Mouse (Mus musculus) left cerebral cortex, postnatal 36 days (tissue): Measurements from ENCODE around the gene Fga. TPM values are rescaled to one million over a fixed set of nuclear protein-coding genes. Genes with fewer than 3 reads are reported as not detected.

Experiments used
- DNase-seq, 2 experiments: peaks; one replicate each; pipeline ENCODE4 v3.0.0; 2021 to 2022; ENCODE audit warnings: low spot score in 2 of 2, mixed read lengths in 1 of 2
- intact Hi-C: fragments of 180-260 bp; cut with DNase I; formaldehyde crosslinking; loops from one replicate; pipeline ENCODE4 v1.15.1; 2025
- total RNA-seq, 2 experiments: library from RNA; stranded (reverse); gene quantifications; 2 replicates each; pipeline ENCODE4 v1.2.3; 2021

Gene Fga
- total RNA-seq, result not detected

GRCm38 (mm10) chr3:83025475-83026301, at the start of gene Fga:
Gene Fga, plus strand, starts transcription at chr3:83026076.
- intact Hi-C loops, result no loop called here
- DNase-seq, result no peak

GRCm38 (mm10) chr3:82980818-82981217, 45.1 kb upstream of the Fga start:
- intact Hi-C loops, result loop anchor here (5.0 kb wide), 1 partner anchor 104 kb away; the partner anchor contains the start of gene Rbm46

GRCm38 (mm10) chr3:82981861-82982260, 44.0 kb upstream of the Fga start:
- intact Hi-C loops, result loop anchor here (5.0 kb wide), 1 partner anchor 105 kb away; the partner anchor contains the start of gene Rbm46
- no peak for DNase-seq

More at GRCm38 (mm10) chr3:82980818-82981217, 45.1 kb upstream of the Fga start:
- DNase-seq, result no peak

- intact Hi-C loops, result loop anchor here (5.0 kb wide), 1 partner anchor 108 kb away; the partner anchor contains the start of gene Rbm46
- no peak for DNase-seq
Observed at GRCm38 (mm10) chr3:82984840-82985239, 41.0 kb upstream of the Fga start.

GRCm38 (mm10) chr3:82991963-82992362, 33.9 kb upstream of the Fga start:
- DNase-seq, result no peak
- intact Hi-C loops, result loop anchor here (10.0 kb wide), 1 partner anchor 903 kb away; no protein-coding TSS in a partner anchor

GRCm38 (mm10) chr3:82992956-82993355, 32.9 kb upstream of the Fga start:
- DNase-seq, result no peak
- intact Hi-C loops, result loop anchor here (10.0 kb wide), 1 partner anchor 902 kb away; no protein-coding TSS in a partner anchor

- DNase-seq, result no peak
Observed at GRCm38 (mm10) chr3:82995368-82995767, 30.5 kb upstream of the Fga start.

GRCm38 (mm10) chr3:82996656-82997055, 29.2 kb upstream of the Fga start:
- intact Hi-C loops, result loop anchor here (10.0 kb wide), 1 partner anchor 898 kb away; no protein-coding TSS in a partner anchor

More at GRCm38 (mm10) chr3:82995368-82995767, 30.5 kb upstream of the Fga start:
- intact Hi-C loops, result loop anchor here (10.0 kb wide), 1 partner anchor 899 kb away; no protein-coding TSS in a partner anchor

GRCm38 (mm10) chr3:82998772-82999463, 27.0 kb upstream of the Fga start:
- DNase-seq, result peak in 1 of 2 experiments; percentile 21
- intact Hi-C loops, result loop anchor here (1.0 to 10.0 kb wide), 3 partner anchors 54 to 896 kb away; no protein-coding TSS in a partner anchor

More at GRCm38 (mm10) chr3:82996656-82997055, 29.2 kb upstream of the Fga start:
- no peak for DNase-seq

GRCm38 (mm10) chr3:82999995-83000394, 25.9 kb upstream of the Fga start:
- DNase-seq, result no peak
- intact Hi-C loops, result loop anchor here (1.0 to 10.0 kb wide), 3 partner anchors 53 to 895 kb away; no protein-coding TSS in a partner anchor

GRCm38 (mm10) chr3:83002191-83002590, 23.7 kb upstream of the Fga start:
- DNase-seq, result peak; percentile 17 to 19
- intact Hi-C loops, result no loop called here

- intact Hi-C loops, result no loop called here
- DNase-seq, result no peak
Observed at GRCm38 (mm10) chr3:83003068-83003467, 22.8 kb upstream of the Fga start.

GRCm38 (mm10) chr3:83004801-83005200, 21.1 kb upstream of the Fga start:
- intact Hi-C loops, result no loop called here
- DNase-seq, result no peak

GRCm38 (mm10) chr3:83007557-83007956, 18.3 kb upstream of the Fga start, which contains the start of gene Fgg:
Gene Fgg, plus strand, starts transcription at chr3:83007724.
- intact Hi-C loops, result no loop called here
- DNase-seq, result no peak

- no peak for DNase-seq
- intact Hi-C loops, result no loop called here
Observed at GRCm38 (mm10) chr3:83010291-83010690, 15.6 kb upstream of the Fga start.

- DNase-seq, result no peak
- intact Hi-C loops, result no loop called here
Observed at GRCm38 (mm10) chr3:83011136-83011535, 14.7 kb upstream of the Fga start.

- intact Hi-C loops, result no loop called here
- no peak for DNase-seq
Observed at GRCm38 (mm10) chr3:83011565-83011964, 14.3 kb upstream of the Fga start.

- no peak for DNase-seq
- intact Hi-C loops, result no loop called here
Observed at GRCm38 (mm10) chr3:83012636-83013035, 13.2 kb upstream of the Fga start.

GRCm38 (mm10) chr3:83013951-83014350, 11.9 kb upstream of the Fga start:
- DNase-seq, result no peak
- intact Hi-C loops, result no loop called here

GRCm38 (mm10) chr3:83016236-83016635, 9.6 kb upstream of the Fga start:
- DNase-seq, result no peak
- intact Hi-C loops, result no loop called here
